Mouse (Mus musculus) NIH3T3 (cell line): Measurements from ENCODE around the gene Icos.

Experiments used
- DNase-seq: peaks from one replicate; pipeline ENCODE4 v3.0.0-alpha.2; 2012; ENCODE audit warnings: low read depth

Gene Icos

DNA sequence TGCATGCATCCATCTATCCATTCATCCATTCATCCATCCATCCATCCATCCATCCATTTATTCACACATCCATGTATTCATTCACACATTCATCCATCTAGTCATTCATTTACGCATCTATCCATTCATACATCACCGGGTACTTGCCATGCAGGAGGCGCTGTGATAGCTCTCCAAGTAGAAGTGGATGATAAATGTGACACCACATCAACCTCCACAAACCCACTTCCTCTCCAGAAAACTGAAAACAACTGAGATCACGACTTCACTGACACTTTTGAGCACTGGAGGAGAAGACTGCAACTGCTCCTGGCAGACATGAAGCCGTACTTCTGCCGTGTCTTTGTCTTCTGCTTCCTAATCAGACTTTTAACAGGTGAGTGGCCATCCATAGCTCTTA, at the start of gene Icos:
TSS of gene Icos (plus strand) at position 287 of the 400 bp plus-strand sequence.
- DNase-seq: no peak

DNA sequence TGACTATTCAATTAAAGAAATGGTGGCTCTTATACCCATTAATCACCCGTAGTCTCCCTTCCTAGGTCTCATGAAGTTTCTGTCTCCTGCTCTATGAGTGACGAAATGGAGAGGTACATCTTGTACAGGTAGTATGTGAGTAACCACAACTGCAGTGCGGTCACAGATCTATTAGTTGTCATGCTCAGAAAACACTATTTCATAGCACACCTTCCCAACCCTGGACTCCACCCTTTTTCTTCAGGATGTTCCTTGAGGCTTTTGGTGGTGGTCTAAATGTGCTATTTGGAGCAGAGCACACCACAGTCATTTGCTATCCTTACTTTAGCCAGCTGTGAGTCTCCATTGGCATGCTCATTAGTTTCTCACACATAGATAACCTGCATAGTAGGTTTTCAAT, 48.7 kb upstream of the Icos start:
- DNase-seq: no peak

DNA sequence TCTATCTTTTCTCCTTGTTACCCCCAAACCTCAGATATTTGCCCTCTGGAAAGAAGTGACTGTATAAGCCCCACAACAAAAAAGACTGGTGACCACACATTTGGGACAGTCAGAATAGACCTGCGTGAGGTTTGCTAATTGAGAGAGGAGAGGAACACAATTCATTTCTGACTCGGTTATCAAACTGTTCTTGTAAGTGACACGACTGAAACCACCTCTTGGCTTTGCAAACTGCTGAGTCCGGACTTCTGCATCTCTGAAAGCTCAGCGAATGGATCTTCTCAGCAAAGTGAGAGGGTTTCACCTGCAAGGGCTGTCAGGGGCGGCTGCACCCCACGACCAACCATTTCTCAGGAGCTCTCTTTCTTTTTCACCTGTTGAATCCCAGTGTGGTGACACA, 47.3 kb upstream of the Icos start:
- no peak for DNase-seq

DNA sequence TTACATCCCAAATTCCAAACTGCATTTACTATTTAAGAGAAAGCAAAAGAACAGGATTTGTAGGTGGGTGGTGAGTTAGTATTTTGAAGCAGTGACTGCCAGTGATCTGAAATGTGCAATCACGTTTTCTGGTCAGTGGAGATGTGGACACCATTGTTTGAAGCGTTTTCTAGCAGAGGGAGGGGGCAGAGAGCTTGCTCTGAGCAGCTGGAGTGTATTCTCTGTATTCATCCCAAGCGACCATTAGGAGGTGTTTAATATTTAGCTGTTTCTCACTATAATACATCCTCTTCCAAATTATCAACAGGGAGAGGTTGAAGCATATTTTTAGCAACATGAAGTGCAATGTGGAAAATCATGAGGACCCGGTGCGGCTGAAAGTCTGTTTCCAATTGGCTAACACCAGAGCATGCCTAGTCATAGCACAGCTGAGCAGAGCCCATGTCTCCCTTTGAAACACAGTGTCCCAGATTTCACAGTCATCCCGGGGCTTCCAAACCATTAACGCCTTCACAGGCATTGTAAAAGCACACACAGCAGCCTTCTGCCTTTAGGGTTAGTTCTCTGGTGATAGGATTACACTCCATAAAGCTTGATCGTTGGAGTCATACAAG, 41.7 kb upstream of the Icos start:
- DNase-seq: no peak

DNA sequence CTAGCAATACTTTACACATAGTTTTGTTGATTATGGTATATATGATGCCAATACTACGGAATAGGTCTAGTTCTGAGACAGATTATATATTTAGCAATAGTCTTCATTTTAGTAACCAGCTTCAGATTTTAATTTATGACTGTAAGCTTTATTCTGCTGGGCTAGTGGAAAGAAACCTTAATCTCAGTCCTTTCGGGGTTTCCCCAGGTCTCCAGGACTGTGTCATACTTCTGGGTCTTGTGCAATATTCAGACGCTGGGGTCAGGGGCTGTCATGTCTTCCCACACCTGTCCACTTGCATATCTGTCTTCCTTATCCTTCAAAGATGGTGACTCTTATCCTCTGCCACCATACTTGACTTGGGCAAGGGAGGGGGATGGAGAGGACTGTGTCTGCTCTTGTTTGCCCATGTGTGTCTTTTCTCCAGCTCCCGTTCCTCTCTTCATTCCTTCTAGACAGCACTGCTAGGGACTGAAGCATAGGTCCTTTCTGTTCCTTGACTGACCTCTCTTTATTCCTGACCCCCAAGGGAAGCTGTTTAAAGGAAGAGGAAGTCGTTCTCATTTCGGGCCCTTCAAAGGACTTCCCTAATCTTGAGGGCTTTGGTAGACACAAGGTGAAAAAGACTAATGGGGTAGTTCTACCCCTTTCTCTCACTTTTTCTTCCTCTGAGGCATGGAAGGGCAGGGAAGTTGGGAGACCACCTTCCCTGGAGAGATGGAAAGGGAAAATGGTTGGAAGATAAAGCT, 40.6 kb upstream of the Icos start:
- no peak for DNase-seq

DNA sequence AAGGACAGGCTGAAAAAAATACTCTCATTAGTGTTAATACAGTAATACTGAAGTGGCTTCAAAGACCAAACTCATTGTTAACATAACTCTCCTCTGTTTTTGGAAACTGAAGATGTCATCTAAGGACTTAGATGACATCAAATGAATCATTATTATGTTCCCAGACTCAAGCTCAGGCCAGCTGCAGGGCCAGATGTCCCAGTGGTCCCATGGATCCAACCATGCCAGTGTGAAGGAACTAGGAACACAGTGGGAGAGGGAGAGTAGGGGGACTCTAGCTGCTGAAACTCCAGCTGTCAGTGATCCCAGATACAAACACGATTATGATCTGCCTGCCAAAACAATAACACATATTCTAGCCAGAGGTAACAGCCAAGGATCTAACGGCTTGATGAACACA, 39.5 kb upstream of the Icos start:
- DNase-seq: no peak

DNA sequence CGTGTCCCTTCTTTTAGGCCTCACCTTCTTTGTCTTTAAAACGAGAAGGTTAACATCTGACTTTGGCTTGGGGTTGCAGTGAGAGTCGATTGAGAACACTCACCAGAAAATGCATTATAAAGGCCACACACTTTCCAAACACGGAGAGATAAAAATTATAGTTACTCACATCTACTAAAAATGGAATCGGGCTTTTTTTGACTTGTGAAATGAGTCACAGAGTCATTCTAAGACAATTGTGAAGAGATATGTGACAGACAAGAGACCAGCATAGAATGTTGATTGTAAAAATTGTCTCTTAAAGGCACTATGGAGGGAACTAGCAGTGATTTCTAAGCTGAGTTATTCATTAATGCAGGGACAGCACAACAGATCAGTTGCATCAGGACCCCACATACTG, 38.8 kb upstream of the Icos start:
- no peak for DNase-seq

DNA sequence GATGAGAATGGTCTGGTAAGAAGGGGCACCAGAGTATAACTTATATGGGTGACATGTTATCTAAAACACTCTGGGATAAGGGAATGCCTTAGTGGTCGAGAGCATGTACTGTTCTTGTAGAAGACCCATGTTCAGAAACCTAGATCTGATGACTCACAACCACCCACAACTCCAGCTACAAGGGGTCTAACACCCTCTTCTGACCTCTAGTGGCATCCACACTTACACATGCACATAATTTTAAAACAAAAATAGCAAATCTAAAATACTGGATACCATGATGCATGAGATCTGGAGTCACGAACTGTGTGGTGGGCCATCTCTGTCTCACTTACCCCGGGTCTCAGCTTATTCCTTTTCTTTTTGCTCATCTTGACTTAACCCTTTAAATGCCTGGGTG, 37.7 kb upstream of the Icos start:
- no peak for DNase-seq

DNA sequence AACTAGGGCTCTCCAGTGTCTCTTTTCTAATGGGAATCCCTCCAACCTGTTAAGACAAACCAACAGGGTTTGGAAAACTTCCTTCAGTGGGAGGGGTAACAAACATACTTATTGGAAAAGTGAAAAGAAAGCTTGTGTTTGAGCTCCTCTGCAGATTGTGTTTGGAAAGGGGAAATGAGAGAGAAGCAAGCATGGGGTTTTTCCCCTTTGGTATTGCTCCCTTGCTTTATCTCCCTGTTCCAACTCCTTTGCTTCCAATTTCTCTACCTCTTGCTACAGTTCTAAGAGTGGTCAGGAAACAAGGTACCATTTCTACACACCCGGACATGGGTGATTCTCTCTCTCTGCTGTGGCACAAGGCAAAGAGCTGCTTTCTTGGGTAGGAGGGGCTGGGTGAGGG, 37.1 kb upstream of the Icos start:
- no peak for DNase-seq

DNA sequence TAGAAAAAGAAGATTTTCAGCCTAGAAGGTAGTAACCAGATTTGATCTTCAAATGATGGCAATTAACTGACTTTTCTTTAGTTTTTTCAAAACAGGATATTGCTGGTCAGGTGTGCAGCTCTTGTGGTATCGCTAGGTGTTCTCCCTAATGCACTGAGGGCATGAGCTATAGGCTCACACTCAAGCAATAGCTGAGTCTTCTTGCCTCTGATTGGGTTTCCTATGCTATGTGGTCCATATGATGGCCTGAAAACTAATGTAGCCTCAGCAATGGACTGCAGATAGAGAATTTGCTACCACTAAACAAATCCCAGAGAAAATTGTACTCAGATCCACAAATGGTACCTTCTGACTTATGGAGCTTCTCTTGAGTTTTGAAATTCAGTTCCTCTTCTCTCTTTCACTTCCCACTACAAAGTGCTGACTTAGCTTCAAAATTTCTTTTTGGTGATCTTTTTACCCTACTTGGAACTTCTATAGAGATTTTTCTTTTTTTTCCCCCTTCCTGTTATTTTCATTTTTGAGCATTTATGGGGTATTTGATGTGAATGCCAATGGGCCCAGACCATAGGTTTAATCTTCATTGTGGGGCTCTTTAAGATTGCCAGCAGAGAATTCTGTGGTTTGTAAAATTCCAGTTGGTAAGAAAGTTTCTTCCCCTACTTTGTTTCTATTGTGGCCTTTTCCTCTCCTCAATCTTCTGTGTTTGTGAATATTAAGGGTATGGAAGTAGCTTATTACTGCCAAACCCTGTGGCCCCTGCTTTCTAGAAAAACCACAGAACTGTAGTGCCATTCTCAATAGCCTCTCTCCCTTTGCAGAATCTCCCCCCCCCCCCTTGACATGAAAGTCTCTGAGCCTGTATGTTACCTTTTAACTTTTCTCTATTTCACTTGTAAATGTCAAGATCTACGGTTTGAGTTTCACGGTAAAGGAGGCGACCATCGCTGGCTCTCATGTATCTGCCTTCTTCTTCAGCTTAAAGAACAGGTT, 36.4 kb upstream of the Icos start:
- DNase-seq: no peak

DNA sequence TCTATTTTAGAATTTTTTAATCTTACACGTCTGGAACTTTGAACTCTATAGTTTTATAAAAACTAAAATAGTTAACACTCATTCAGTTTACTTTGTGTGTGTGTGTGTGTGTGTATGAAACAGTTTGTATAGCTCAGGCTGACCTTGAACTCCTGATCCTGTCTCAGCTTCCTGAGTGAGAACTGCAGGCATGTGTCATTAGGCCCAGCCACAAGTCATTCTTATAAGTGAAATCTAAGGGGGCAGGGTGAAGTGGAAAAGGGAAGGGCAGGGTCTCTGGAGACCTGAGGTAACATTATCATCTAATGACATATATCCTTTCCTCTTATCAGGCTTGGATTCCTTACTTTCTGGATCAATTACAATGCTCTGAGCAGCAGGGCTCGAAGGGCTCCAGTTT, 34.8 kb upstream of the Icos start:
- DNase-seq: no peak

DNA sequence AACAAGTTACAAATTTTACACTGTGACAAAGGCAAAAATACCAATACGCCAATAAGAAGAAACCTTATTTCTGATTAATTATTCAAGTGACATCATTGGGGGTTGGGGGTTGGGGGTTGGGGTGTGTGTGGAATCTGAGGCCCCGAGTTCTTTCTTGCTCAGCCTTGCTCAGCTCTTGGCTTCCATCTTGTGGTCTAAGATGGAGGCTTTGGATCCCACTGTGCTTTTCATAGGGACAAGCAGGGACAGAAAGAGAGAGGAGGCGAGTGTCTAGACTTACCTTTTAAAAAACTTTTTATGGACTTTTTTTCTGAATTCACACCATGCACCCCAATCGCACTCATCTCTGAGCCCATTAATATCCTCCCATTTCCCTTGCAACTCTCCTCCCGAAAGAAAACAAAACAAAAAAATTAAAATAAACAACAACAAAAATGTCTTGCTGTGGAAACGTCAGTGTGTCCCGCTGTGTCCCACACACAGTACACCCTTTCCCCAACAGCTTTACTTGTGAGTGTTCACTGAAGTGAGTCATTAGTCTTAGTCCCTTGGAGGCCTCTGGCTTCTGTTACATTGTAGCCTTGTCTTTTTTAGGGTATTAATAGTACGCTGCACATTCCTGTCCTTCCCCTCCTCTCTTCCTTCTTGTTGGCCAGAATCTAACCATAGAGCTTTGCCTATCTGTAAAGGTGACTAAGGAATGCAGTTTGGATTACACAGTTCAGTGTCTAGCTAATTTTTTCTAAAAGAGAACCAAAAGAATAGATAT, 31.9 kb upstream of the Icos start:
- DNase-seq: no peak

DNA sequence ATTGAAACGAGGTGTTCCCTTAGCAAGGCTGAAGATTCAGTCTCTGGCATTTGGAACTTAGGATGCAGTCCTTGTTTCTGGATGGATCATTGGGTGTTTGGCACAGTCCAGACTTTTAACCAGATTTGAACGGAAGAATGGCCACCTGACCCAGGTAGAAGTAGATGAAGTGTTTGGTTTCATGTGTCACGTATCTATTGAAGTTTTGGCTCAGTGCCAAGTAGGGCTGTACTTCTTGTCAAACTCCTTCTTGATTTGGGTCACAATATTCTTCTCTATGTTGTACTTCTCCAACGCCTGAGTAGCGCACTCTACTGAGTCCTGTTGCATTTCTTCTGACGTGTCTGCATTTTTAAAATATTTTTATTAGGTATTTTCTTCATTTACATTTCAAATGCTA, 29.6 kb upstream of the Icos start:
- no peak for DNase-seq

DNA sequence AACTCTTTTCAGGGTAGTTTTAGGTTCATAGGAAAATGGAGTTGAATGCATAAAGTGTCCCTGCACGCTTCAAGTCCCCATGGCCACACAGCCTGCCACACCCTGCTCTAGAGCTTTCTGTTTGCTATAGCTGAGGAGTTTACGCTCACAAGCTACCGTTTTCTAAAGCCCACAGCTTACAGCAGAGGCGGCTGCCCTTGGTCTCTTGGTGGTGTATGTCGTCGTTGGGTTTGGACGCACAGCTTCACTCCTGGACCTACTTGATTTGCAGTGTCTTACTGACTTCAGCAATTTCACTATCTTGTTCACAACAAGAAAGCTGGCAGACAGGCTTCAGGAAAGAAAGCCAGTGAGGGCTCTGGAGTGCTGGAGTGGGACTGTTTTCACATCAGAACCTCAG, 24.8 kb upstream of the Icos start:
- DNase-seq: no peak

DNA sequence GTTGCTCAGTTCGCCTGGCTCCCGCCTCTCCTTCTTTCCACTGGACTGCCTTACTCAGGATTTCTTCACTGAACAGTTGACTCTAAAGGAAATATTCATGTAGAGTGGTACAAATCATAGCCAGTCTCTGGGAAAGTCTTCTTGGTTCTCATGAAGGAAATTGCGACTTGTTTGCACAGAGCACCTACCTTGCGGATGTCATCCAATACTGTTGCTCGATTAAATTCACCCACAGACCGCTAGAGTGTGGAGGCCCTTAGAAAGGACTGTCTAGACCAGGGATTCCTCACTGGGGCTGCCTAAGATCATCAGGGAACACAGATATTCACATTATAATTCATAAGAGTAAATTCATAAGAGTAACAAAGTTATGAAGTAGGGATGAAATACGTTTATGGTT, 24.0 kb upstream of the Icos start:
- DNase-seq: no peak

DNA sequence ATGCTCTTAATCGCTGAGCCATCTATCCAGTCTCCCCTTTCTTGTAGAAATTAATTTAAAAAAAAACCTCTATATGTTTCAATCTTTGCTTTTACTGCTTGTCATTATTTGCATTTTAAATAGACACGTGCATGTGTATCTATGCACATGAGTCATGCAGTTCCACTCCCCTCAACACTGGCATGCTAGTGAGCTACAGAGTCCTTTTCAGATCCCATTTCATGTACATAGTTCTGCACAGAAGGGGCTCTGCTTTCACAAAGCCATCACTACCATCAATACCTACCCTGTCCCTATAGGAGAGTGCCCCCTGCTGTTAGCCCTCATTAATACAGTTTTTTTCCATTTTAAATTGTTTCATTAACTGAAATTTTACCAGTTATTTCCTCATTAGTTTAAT, 23.0 kb upstream of the Icos start:
- DNase-seq: peak; percentile 17

DNA sequence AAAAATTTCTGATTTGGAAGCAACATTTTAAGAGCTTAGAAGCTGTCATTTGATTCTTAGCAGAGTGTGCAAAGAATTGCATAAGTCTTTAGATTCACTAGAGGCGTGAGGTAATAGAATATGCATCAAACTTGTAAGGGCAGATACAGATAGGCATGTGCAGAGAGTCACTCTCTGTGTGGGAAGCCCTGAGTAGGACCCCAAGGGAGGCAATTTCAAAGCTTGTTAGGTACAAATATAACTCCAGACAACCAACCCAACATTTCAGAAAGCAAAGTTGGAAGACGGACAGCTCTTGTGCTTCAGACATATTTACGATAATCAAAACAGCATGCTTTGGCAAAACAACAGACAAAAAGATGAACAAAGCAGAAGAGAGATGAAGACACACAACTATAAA, 22.5 kb upstream of the Icos start:
- no peak for DNase-seq

DNA sequence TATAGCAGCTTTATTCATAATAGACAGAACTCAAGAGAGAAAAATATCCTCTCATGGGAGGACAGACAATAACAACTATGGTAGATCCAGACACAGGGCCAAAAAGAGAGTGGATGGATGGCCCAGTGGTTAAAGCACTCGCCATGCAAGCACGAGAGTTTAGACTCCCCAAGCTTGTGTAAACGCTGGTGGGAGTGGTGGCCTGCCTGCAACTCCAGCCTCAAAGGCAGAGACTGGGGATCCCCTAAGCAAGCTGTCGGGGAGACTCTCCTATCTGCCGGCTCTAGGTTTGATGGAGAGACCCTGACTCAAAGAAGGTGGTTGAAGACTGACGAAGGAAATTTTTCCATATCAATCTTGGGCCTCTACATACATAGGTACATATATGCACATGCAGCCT, 21.5 kb upstream of the Icos start:
- DNase-seq: no peak

DNA sequence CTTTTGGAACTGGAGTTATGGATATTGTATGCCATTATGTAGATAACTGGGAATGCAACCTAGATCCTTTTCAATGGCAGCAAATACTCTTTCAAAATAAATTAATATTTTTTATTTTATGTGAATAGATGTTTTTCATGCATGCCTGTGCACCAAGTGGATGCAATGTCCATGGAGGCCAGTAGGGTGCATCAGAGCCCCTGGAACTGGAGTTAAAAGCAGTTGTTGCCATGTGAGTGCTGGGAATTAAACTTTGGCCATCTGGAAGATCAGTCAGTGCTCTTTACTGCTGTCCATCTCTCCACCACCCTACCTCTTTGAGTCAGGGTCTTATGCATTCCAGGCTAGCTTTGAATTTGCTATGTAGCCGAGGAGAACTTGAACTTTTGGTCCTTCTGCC, 19.4 kb upstream of the Icos start:
- DNase-seq: peak; percentile 12

DNA sequence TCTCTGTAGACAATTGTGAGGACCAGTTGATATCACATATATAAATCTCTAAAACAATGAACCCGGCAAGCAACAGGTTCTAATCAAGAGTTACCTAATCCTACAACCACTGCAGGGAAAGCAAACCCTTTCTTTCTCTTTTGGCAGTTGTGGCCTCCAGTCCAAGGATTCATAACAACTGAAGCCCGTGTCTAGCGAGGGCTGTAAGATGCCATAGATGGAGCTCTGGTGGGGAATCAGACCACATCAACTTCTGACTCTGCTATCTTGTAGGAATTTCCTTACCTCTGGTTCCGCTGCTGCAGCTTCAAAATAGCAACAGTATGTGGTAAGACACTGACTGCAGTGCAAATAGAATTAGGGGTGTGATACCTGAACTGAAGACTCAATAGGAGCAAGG, 18.5 kb upstream of the Icos start:
- DNase-seq: no peak

DNA sequence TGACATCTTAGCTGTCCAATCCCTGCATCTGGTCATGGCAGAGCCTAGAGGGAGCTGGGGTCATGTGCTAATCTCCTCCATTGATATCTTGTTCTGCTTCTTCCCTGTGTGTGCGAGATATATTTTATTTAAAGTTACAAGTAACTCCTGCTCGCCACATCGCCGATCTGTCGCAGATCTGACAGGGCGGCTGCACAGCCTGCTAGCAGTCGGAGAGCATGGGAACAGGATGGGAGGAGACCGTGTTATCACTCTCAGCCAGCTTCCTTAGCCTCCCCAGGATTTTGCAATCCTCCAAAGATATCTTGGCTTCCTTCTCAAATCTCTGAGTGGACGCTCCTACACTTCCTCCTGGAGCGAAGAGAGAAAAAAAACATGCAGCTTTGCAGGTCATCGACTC, 17.3 kb upstream of the Icos start:
- no peak for DNase-seq

DNA sequence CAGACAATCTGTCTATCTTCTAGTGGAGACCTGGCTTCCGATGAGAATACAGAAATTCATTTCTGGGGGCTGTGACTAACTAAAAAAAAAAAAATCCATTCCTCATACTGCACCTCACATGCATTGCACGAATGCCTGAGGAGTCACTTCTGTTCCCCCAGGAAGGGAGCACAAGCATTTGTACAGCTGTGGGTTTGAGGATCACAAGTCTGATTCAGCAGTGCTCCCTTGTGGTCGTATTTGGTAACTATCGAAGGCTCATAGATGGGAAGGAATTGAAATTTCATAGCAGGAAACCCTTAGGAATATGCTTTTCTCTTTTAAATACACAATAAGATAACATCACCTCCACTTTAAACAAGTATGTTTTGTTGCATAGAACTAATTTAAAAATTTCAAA, 16.6 kb upstream of the Icos start:
- DNase-seq: peak; percentile 77
